Mouse (Mus musculus) neural tube, embryonic 15.5 days (tissue): ENCODE measurements around the gene Mib2. TPM values are rescaled to one million over a fixed set of nuclear protein-coding genes. Genes with fewer than 3 reads are reported as not detected.

Experiments
- ATAC-seq: fragments of 200-750 bp; cut with Nextera tagmentation; 2 replicates; pipeline ENCODE4 v1.8.0; 2017; ENCODE audit warnings: mild to moderate bottlenecking, moderate TSS enrichment, moderate library complexity; ENCODE audit not compliant: low FRiP score
- H3K27ac ChIP-seq: fragments of 300-500 bp; sonication (generic); replicated peaks from 2 replicates; pipeline ENCODE4 v1.5.1; 2015; ENCODE audit warnings: mild to moderate bottlenecking, inconsistent platforms
- H3K27me3 ChIP-seq: fragments of 300-500 bp; sonication (generic); replicated peaks from 2 replicates; pipeline ENCODE4 v1.6.1; 2015; ENCODE audit warnings: inconsistent platforms
- H3K36me3 ChIP-seq: fragments of 300-500 bp; sonication (generic); 2 replicates; pipeline ENCODE4 v1.6.1; 2015; ENCODE audit warnings: inconsistent platforms
- H3K4me1 ChIP-seq: fragments of 300-500 bp; sonication (generic); 2 replicates; pipeline ENCODE4 v1.6.1; 2015; ENCODE audit warnings: inconsistent platforms
- H3K4me2 ChIP-seq: fragments of 300-500 bp; sonication (generic); 2 replicates; pipeline ENCODE4 v1.6.1; 2015; ENCODE audit warnings: inconsistent platforms, mild to moderate bottlenecking, moderate library complexity
- H3K4me3 ChIP-seq: fragments of 300-500 bp; sonication (generic); replicated peaks from 2 replicates; pipeline ENCODE4 v1.5.1; 2015; ENCODE audit warnings: mild to moderate bottlenecking, inconsistent platforms
- H3K9ac ChIP-seq: fragments of 300-500 bp; sonication (generic); replicated peaks from 2 replicates; pipeline ENCODE4 v1.6.1; 2015; ENCODE audit warnings: mild to moderate bottlenecking, inconsistent platforms
- H3K9me3 ChIP-seq: fragments of 300-500 bp; sonication (generic); replicated peaks from 2 replicates; pipeline ENCODE4 v1.6.1; 2016; ENCODE audit warnings: inconsistent platforms
- WGBS: fragments of 180-500 bp; shearing (Covaris S2); methylation state at CpG from one replicate; pipeline ENCODE4 v1.1.7; 2015; ENCODE audit warnings: mixed read lengths; 5-methylcytosine and 5-hydroxymethylcytosine counted together
- polyA plus RNA-seq: library from polyadenylated mRNA; unstranded; fragments of >200 nt; fragmentation: Nextera tagmentation; extraction: Ambion mirVana; gene quantifications from 2 replicates; pipeline ENCODE4 v1.2.1, GENCODE M21; 2015

Gene Mib2
- polyA plus RNA-seq, 1 experiment from 2014 or later = 54.7 TPM

GRCm38 (mm10) chr4:155660641-155661040, 8.4 kb downstream of the Mib2 start:
- H3K4me1 ChIP-seq = no peaks in the 10 kb centered on the region
- H3K9ac ChIP-seq = no peak overlapping the region
- no peak overlapping the region for H3K4me3 ChIP-seq
- H3K27me3 ChIP-seq = peaks cover 15% of the 10 kb centered on the region
- no peak for ATAC-seq
- no peaks in the 10 kb centered on the region for H3K9me3 ChIP-seq
- peaks cover 74% of the 10 kb centered on the region for H3K36me3 ChIP-seq
- H3K4me2 ChIP-seq = no peak overlapping the region
- no peak overlapping the region for H3K27ac ChIP-seq
- 75% methylated on average over 12 of the region's 12 CpGs for WGBS

- Histone ChIP-seq H3K9ac (no peak overlapping the region), H3K27me3 (peaks cover 32% of the 10 kb centered on the region), H3K4me2 (no peak overlapping the region), H3K36me3 (peaks cover 72% of the 10 kb centered on the region), H3K4me1 (peaks cover 15% of the 10 kb centered on the region), H3K27ac (no peak overlapping the region), H3K4me3 (no peak overlapping the region), H3K9me3 (no peaks in the 10 kb centered on the region)
- ATAC-seq = no peak
- 97% methylated on average over 9 of the region's 10 CpGs for WGBS
Measured at GRCm38 (mm10) chr4:155658961-155659360, 10.0 kb downstream of the Mib2 start.

GRCm38 (mm10) chr4:155656214-155656751, 12.7 kb downstream of the Mib2 start:
- H3K4me1 ChIP-seq = peaks cover 31% of the 10 kb centered on the region
- H3K4me3 ChIP-seq = no peak overlapping the region
- WGBS = 93% methylated on average over 13 of the region's 13 CpGs
- H3K4me2 ChIP-seq = no peak overlapping the region
- H3K27me3 ChIP-seq = peaks cover 59% of the 10 kb centered on the region
- no peaks in the 10 kb centered on the region for H3K9me3 ChIP-seq
- H3K9ac ChIP-seq = no peak overlapping the region
- peaks cover 59% of the 10 kb centered on the region for H3K36me3 ChIP-seq
- no peak overlapping the region for H3K27ac ChIP-seq
- ATAC-seq = no peak

GRCm38 (mm10) chr4:155654456-155655298, 14.3 kb downstream of the Mib2 start:
- ATAC-seq = no peak
- WGBS = 4% methylated on average over 51 of the region's 52 CpGs
- H3K27ac ChIP-seq = no peak overlapping the region
- H3K36me3 ChIP-seq = peaks cover 65% of the 10 kb centered on the region
- H3K4me3 ChIP-seq = peak overlapping the region; percentile 33
- H3K9ac ChIP-seq = no peak overlapping the region; the same call in 1 of the 2 replicates
- peak overlapping the region; percentile 59 for H3K4me2 ChIP-seq
- no peaks in the 10 kb centered on the region for H3K9me3 ChIP-seq
- H3K4me1 ChIP-seq = peaks cover 31% of the 10 kb centered on the region
- H3K27me3 ChIP-seq = peaks cover 73% of the 10 kb centered on the region

- no peaks in the 10 kb centered on the region for H3K9me3 ChIP-seq
- H3K9ac ChIP-seq = no peak overlapping the region
- ATAC-seq = no peak
- WGBS = 7% methylated on average over 6 of the region's 6 CpGs
- peak overlapping the region; percentile 59 for H3K4me2 ChIP-seq
- H3K27me3 ChIP-seq = peaks cover 73% of the 10 kb centered on the region
- peaks cover 31% of the 10 kb centered on the region for H3K4me1 ChIP-seq
- H3K36me3 ChIP-seq = peaks cover 65% of the 10 kb centered on the region
- no peak overlapping the region for H3K27ac ChIP-seq
- H3K4me3 ChIP-seq = peak overlapping the region; percentile 33
Measured at GRCm38 (mm10) chr4:155654183-155654455, 14.9 kb downstream of the Mib2 start.

- 3% methylated on average over 31 of the region's 31 CpGs for WGBS
- peaks cover 73% of the 10 kb centered on the region for H3K27me3 ChIP-seq
- H3K9ac ChIP-seq = peak overlapping the region; percentile 29
- H3K27ac ChIP-seq = no peak overlapping the region
- H3K4me3 ChIP-seq = peak overlapping the region; percentile 33
- no peak; the same call in 1 of the 2 replicates for ATAC-seq
- peak overlapping the region; percentile 59 for H3K4me2 ChIP-seq
- peaks cover 65% of the 10 kb centered on the region for H3K36me3 ChIP-seq
- H3K4me1 ChIP-seq = peaks cover 31% of the 10 kb centered on the region
- H3K9me3 ChIP-seq = no peaks in the 10 kb centered on the region
Measured at GRCm38 (mm10) chr4:155653451-155654182, 15.4 kb downstream of the Mib2 start.

DNA sequence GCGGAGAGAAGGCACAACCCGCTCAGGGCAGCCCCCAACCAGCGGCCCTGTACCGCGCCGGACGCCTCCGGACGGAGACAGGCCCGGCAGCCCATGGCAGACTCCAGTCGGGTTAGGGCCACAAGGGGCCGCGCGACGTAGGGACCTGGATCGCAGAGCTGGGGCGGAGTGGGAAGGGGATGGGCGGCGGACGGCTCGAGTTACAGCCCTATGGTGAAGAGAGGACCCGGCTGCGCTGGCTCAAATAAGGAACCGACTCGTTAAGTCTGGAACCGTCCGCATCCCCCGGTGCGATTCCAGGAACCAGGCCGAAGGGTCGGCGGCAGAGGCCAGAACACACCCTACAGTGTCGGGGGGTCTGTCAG, 15.9 kb downstream of the Mib2 start, which contains the start of gene Mmp23:
TSS of gene Mmp23 (minus strand) at position 299 of the 365 bp plus-strand sequence.
- Histone ChIP-seq H3K36me3 (peaks cover 65% of the 10 kb centered on the region), H3K4me2 (peak within 1 kb of the TSS; percentile 59), H3K4me1 (peaks cover 31% of the 10 kb centered on the region), H3K9me3 (no peaks in the 10 kb centered on the region), H3K9ac (peak within 1 kb of the TSS; percentile 29), H3K4me3 (peak within 1 kb of the TSS; percentile 33), H3K27ac (no peak within 1 kb of the TSS), H3K27me3 (peaks cover 73% of the 10 kb centered on the region)
- ATAC-seq = peak; percentile 37; the same call in 1 of the 2 replicates
- under 1% methylated on average over 33 of the region's 33 CpGs for WGBS

DNA sequence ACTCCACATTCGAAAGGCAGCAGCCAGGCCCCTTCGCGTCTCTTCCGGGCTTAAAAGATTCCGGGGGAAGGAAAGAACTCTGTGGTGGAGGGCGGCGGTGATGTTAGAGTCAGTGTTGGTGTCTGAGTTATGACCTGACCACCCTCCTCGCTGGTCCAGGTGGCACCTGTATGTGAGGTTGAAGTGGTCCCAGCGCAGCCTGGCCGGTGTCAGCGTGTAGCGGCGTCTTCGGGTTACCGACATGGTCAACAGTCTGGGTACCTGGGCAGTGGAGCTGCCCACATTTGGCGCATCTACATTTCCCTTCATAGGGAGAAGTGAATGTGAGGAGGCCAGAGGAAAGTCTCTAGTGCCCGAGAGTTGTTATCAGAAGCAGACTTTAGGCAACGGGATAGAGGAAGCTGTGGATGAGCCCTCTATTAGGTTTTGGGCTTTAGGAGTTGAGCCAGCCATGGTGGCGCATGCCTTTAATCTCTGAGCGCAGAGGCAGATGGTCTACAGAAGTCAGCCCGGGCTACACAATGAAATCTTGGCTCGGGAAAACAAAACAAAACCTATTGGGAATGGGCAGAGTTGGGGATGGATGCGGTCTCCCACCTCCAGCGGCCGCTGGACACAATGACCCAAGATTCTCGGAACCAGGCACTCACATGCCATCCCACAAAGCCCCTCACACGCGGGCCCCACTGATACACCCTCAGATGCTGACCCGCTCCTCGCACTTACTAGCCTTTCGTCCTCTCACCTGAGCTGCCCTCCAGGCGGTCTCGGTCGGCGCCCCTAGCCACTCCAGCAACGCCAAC, 16.5 kb downstream of the Mib2 start:
- Histone ChIP-seq H3K9ac (peak overlapping the region; percentile 29), H3K36me3 (peaks cover 69% of the 10 kb centered on the region), H3K9me3 (no peaks in the 10 kb centered on the region), H3K4me3 (peak overlapping the region; percentile 33), H3K27ac (no peak overlapping the region), H3K4me2 (peak overlapping the region; percentile 59), H3K27me3 (peaks cover 73% of the 10 kb centered on the region), H3K4me1 (peaks cover 31% of the 10 kb centered on the region)
- 23% methylated on average over 36 of the region's 36 CpGs for WGBS
- no peak for ATAC-seq

DNA sequence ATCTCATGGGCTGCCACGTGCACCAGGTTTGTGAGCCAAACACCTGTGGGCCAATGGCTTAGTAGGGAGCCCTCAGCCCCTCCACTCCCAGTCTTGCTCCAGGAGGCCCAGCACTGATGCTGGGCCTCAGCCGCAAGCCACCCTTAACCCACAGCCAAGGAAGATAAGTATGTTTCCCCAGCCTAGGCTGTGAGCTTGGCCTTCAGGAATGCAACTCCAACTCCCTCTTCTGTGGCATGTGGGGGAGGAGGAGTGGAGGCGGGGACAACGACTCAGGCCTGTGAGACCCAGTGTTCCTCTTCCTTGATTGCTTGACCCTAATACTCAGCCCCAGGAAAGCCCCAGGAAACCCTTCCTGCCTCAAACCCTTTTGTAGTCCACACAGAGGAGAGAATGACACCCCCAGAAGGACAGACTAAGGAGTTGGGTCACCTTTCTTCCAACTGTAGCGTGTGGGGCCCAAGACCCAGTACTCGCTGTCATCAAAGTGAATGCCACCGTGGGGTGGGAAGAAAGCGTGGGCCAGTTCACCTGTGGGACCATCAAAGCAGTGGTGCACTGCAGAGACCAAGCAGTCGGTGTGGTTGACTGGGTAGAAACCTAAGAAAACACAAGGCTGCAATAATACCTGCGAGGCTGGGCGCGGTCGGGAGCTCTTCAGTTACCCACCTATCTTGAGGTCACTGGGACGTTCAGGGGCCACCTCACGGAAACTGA, 17.3 kb downstream of the Mib2 start:
- Histone ChIP-seq H3K4me3 (no peak overlapping the region), H3K9ac (no peak overlapping the region), H3K9me3 (no peaks in the 10 kb centered on the region), H3K27me3 (peaks cover 68% of the 10 kb centered on the region), H3K27ac (no peak overlapping the region), H3K4me2 (no peak overlapping the region), H3K4me1 (peaks cover 31% of the 10 kb centered on the region), H3K36me3 (peaks cover 66% of the 10 kb centered on the region)
- no peak for ATAC-seq
- WGBS = 65% methylated on average over 15 of the region's 15 CpGs

- 90% methylated on average over 11 of the region's 11 CpGs for WGBS
- Histone ChIP-seq H3K4me3 (no peak overlapping the region), H3K9ac (no peak overlapping the region), H3K27ac (no peak overlapping the region), H3K27me3 (peaks cover 44% of the 10 kb centered on the region), H3K9me3 (no peaks in the 10 kb centered on the region), H3K4me1 (peaks cover 20% of the 10 kb centered on the region), H3K36me3 (peaks cover 58% of the 10 kb centered on the region), H3K4me2 (no peak overlapping the region)
- ATAC-seq = no peak
Measured at GRCm38 (mm10) chr4:155649355-155649754, 19.6 kb downstream of the Mib2 start.

DNA sequence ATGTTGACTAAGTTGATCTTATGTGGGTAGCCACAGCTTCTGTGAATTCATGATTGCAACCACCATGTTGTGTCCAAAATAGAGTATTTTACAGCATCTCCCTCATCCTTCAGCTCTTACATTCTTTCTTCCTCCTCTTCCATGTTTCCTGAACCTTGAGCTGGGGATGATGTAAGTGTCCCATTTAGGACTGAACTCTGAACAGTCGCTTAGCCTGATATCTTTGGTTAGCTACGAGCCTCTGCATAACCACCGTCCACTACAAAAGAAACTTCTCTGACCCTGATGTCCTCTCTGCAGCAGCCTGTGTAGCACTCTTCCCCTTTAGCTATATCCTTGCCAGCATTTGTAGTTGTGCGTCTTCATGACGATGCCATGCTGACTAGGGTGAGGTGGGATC, 23.3 kb downstream of the Mib2 start:
- Histone ChIP-seq H3K4me1 (no peaks in the 10 kb centered on the region), H3K36me3 (peaks cover 82% of the 10 kb centered on the region), H3K27ac (no peak overlapping the region), H3K4me2 (no peak overlapping the region), H3K27me3 (peaks cover 9% of the 10 kb centered on the region), H3K9me3 (no peaks in the 10 kb centered on the region), H3K9ac (no peak overlapping the region), H3K4me3 (no peak overlapping the region)
- WGBS = 98% methylated on average over 5 of the region's 5 CpGs
- no peak for ATAC-seq
